Mouse (Mus musculus): ENCODE measurements around the gene Cdh4.

Cdh4 gene

DNA sequence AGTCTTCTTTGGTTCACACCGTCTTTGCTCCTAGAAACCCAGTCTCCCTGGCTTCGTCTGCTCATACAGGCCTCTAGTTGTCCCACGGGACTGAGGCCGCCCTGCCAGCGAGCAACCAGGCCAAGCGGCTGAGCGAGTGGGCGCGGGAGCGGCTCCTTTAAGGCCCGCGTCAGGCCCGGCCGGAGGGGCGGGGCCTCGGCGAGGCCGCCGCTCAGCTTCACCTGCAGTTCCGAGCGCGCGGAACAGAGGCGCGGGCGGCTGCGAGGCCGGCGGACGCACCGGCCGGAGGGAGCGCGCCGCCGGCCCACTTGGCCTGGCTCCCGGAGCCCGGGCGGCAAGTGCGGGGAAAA, at the start of gene Cdh4:
Cdh4 (plus strand) TSS at position 241 of the 350 bp plus-strand sequence.
- no peak for DNase-seq (ENCODE audit: low read depth, low spot score)

DNA sequence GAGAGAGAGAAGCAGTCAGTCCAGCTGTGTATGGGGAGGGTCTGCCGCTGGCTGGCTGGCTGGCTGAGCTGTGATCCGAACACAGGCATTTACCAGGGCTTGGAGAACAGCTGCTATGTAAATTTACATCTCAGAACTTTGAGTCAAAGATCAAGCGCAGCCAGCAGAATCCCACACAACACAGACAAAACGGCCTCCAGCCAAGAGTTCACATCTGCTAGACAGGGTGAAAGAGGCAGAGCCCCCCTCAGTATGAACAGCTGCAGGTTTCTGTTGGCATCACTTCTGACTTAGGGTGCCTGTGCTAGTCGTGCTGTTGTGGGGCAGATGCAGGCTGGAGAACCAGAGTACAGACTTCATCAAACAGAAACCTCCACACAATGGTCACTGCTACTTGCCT, 46.8 kb upstream of the Cdh4 start:
- DNase-seq (ENCODE audit: low read depth, low spot score), result no peak

DNA sequence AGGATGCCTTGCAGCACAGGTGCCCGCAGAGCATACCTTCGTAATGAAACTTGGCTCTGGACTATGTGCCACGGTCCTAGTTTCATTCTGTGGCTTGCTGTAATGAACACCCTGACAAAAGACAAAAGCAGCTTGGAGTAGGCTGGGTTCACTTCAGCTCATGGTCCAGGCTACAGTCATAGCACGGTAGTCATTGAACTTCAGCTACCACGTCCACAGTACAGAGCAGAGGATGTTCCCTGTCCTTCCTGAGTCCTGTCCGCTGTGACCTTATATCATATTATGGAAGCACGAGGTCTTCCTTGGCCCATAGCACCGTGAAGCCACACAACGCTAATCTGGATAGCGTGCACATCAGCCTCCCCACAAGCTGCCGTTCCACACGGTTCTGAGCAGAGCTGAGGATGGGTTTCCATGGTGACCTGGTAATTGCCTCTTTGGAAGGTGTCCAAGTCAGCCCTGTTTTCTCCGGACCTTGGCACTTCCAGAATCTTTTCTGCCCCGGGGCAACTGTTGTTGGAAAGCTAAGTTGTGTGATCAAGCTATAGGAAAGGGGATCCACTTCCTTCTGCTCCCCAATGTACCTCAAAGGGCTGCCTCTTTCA, 42.5 kb upstream of the Cdh4 start:
- DNase-seq (ENCODE audit: low read depth, low spot score), result no peak

DNA sequence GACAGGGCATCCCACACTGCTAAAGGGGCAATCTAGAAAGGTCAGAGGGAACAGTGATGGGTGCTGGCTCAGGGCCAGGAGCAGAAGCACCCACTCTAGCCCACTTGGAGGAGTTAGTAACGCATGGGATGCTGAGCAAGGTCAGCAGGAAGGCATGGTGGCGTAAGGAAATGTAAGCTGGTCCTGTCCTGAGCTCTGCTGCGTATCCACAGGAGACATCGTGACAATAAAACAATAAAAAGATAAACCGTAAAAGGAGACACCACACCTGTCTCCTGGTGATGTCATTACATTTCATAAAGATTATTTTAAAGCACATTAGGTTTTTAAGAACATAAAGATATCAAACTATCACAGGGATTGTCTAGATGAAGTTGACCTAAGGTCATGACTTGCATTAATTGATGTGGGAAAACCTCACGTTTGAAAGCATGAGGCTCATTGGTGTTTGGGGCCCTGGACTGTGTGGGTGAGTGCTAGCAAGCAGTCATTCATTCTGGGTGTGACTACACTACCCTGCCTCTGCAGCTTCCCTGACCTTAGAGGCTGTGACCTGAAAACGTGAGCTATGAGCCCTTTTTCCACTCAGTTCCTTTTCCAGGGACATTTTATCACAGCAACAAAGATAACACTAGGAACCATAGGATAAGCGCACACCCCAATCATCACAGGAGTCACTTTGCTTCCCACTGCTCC, 31.2 kb upstream of the Cdh4 start:
- no peak for DNase-seq (ENCODE audit: low read depth, low spot score)

DNA sequence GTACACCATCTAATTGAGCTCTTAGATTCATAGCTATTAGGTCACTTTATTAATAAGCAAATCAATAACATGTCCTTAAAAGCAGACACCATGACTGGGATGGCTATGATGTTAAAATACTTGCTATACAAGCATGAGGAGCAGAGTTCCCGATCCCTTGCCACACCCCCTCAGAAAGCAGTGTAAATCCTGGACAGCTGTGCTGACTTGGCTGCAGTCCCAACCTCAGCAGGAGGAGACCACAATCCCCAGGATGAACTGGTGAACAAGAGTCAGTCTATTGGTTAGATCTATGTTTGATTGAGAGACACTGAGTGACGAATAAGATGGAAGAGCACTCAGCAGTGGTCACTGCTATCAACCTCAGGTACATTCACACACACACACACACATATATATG, 29.3 kb upstream of the Cdh4 start:
- DNase-seq (ENCODE audit: low read depth, low spot score), result no peak

DNA sequence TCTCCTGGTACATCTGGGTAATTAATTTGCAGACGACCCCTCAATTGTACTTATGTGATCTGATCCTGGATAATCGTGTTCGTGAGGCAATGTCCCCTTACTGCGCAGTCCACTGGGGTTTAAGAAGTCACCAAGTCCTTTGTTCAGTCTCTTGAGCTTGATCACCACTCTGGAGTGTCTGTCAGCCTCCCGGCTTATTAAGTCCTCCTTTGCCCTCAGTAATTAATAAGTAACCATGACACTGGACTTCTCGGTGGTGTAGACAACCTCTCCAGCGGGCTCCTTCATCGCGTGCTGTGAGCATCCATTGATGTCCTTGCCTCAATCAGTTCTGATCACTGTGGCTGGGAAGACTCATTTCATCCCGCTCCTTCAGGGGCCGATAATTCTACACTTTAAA, 28.0 kb upstream of the Cdh4 start:
- no peak for DNase-seq (ENCODE audit: low read depth, low spot score)

DNA sequence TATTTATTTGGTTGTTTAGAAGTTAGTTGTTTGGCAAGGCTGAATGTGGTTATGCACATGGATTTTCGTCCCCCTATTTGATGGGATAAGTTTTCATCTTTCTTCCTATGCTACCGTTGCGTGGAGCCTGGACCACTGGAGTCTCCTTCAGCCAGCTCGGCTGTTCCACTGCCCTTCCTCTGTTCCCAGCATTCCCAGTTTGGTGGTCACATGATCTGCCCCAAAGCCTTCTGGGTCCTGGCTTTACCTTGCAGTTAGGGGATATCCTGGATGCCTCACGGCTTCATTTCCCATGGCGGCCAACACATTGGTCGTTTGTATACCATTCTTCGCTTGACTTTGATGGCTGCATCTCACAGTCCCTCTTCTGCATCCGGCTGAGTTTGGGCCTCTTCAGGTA, 27.5 kb upstream of the Cdh4 start:
- no peak for DNase-seq (ENCODE audit: low read depth, low spot score)

DNA sequence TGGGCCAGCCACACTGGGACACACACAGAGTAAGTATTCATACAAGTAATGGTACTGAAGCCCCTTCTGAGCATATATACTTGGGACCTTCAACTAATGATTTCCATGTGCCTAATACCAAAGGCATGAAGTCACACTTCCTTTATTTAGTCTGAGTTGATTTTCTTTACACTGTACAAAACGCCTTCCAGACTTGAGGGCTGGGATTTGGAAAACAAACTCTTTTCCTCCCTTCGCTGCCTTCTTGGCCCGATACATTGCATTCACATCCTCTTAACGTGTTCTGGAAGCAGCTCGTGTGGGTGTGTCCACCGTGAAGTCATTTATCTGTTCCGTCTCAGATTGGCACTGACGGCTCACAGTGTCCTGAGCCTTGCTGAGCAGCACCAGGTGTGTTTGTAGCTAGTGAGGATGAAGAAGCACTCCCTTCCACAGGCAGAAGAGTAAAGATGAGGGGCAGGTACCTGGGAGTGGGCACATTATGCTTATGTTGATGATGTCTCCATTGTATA, 26.3 kb upstream of the Cdh4 start:
- DNase-seq (ENCODE audit: low read depth, low spot score), result no peak

DNA sequence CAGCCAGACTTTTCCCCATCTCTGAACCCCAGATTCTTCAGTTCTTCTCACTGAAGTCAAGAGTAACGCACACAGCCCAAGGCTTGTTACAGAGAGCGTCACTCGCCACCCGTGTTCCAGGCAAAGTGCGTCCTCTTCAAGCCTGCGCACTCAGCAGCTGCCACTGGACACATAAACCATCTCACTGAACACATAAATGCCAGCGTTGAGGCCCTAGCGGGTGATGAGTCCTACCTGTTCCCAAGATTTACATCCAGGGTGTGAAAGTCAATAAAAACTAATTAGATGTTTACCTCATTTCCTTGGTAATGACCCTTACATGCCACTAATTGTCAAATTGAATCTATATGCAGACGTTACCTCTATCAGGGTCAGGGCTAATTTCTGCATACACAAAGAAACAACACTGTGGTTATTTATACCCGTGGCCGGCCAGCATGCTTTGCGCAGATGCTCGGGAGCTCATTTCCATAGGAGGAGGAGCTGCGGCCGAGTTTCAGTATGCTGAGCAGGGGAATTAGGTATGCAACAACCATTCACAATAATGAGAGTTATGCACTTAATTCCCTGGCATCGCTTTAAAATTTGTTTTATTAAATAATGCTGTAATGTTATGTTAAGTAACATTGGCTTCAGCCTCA, 25.5 kb upstream of the Cdh4 start:
- DNase-seq (ENCODE audit: low read depth, low spot score), result no peak

DNA sequence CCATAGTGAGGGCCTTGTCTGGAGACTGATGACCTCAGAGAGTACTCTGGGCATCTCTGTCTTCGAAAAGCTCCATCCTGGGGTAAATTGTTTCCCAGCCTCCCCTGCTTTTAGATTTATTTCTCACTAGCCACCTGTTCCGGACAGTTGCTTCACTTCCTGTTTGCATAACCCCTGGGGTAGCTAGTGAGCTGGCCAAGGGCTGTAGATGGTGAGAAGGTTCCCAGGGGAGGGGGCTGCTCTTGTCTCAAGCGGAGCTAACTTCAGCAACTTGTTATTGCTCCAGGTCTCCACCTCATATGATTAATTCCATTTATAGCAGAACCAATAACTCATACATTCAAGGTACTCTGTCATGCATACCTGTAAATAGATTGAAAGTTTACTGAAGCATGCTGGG, 16.6 kb upstream of the Cdh4 start:
- DNase-seq (ENCODE audit: low read depth, low spot score), result no peak

DNA sequence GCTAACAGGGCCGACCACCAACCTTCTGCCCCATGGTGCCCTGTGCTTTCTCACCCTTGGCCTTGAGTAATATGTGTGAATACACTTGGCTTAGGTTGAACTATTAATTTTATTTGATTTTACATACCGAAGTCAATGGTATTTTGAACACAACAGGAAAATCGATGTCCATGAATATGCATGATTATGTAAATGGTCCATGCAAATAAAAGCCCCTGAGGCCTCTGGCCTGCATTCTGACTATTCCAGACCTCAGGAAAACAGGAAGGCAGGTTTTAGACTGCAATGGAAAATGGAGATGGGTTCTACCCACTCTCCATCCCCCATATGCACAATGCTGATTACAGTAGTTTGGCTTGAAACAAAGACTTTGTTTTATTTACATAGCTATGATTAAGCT, 13.3 kb upstream of the Cdh4 start:
- DNase-seq (ENCODE audit: low read depth, low spot score), result no peak

DNA sequence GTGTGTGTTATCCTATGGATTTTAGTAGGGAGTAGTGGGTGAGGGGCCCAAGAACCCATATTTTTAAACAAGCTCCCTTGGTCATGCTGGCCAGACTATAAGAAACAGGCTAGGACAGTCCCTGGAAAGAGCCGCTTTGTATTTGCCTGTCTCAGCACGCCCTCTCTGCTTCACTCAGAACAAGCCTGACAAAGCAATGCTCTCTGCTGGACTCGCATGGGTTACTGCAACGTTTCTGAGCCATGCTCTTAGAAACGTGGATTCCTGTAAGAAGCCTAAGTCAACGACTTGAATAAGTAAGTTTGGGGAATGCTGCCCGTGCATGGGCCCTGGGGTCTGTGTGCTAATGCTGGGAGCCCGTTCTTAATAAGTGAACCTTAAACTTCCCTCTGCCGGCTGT, 2.1 kb upstream of the Cdh4 start:
- DNase-seq (ENCODE audit: low read depth, low spot score), result no peak

DNA sequence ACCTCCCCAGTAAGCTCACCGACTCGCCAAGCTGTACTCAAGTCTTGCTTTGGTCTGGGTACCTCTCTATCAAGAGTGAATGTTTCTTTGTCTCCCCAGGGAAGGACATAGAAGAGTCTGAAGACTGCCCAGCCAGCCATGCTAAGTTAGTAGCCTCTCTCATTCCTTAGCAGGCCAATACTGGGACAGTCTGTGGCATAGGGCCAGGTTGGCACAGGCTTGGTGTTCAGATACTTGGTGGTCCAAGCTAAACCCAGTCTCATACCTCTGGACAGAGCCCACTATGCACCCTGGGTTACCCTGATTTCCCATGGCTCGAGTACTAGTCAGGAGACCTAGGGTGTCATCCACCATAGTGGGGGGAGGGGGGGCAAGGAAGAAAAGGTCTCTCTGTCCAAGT, 1.1 kb upstream of the Cdh4 start:
- DNase-seq (ENCODE audit: low read depth, low spot score), result no peak

DNA sequence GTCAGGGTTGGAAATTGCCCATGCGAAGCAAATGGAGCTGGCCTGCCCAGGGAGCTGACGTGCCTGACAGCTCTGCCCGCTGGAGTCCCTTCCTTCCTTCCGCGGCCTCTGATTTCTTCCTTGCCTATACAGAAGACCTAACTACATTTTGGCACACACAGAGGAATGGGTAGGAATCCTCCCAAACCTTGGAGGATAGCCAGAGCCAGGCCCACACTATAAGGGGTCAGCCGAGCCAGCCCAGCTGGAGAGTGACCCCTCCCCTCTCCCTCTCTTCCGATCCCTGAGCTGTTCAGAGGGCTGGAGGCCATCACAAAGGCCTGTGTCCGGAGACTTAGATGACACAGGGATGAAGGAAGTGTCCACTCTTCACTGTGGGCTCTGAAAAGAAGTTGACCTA, 514 bp upstream of the Cdh4 start:
- no peak for DNase-seq (ENCODE audit: low read depth, low spot score)

DNA sequence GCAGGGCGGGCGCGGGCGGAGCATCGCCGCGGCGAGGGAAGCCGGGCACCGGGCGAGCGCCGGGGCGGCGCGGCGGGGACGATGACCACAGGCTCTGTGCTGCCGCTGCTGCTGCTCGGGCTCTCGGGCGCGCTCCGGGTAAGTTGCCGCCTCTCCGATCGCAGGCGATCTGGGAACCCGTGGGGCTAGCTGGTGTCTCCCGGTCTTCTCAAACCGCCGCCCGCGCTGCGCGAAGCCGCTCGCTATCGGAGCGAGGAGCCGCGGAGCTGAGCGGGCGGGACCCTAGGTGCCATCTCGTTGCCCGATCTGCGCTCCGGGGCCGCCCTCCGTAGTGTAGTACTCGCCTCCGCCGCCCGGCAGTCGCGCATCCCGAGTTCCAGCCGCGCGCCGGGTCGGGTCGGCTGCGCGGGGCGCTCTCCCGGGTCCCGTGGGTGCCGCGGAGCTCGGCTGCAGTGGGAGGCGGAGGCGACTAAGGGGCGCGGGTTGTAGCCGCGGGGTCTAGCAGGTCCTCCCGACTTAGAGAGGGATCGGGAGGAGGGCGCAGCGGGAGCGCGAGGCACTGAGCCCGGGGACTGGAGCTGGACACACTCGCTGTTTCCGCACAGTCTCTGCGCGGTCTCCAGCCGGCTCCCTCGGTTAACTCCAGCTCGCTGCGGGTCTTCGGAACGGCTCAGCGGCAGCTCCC, 452 bp downstream of the Cdh4 start:
- no peak for DNase-seq (ENCODE audit: low read depth, low spot score)

DNA sequence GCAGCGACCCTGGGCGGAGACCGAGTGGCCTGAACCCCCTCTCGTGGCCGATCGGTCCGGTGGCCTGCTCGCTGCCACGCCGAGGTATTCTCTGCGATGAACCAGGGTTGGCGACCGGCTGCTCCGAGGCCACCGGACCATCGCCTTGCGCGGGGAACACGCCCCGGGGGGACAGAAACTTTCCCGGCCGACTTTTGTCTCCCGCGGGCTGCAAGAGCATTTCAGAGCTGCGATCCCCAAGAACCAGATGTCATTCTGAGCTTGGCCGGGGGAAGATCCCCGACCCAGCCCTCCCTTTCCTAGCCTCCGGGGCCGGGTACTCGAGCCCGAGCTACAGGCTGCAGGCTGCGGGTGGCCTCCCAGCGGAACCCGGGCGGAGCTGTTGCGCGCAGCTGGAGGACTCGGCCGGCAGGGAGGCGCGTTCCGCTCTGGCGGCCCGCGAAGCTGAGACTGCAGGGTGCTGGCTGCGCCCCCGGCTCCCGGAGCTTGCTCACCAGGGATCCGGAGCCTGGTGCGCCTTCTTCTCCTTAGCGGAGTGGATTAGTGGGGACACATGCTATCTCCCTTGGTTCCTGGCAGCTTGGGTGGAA, 1.1 kb downstream of the Cdh4 start:
- DNase-seq (ENCODE audit: low read depth, low spot score), result no peak

DNA sequence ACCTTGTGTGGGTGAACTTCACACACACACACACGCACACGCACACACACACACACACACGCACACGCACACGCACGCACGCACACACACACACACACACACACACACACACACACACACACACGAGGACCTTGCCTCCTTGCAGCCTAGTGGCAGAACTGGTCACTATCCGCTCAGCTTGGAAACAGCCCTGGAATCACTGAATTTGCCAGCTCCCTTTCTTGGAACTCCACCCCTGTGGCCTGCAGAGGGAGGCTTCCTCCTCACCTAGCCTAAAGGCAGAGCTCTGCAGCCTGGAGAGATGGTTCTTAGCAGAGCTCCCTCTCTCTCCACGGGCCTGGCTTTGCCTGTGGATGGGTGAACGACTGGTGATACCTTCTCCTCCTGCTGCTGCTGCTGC, 1.7 kb downstream of the Cdh4 start:
- DNase-seq (ENCODE audit: low read depth, low spot score), result no peak

DNA sequence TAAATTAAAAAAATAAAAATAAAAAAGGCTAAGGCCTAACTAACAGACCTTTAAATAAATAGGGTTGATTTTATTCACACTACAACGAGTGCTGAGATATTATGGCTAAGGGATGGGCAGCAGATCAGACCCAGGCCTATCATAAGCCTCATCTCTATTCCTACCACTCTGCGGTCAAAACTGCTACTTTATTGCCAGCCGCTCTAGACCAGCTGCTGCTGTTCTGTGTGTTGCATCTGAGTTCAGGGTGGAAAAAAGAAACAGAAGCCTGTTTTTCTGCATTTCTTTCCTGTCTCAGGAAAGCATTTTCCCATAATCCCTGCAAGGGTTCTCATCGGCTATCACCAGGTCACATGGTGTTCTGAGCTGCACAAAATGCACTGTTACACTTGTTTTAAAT, 6.0 kb downstream of the Cdh4 start:
- no peak for DNase-seq (ENCODE audit: low read depth, low spot score)

DNA sequence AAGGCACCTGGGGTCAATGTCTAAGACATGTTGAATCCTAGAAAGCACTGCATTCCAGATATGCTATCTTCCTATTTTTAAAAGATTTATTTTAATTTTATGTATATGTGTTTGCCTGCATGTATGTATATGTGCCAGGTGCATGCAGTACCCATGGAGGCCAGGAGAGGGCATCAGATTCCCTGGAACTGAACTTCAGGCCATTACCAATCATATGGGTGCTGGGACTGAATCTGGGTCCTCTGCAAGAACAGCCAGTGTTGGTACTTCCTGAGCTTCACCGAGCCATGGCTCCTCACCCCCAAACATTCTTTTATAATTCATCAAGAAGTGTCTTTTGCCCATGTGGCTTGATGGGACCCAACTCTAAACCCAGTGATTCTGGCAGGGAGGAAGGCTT, 6.8 kb downstream of the Cdh4 start:
- no peak for DNase-seq (ENCODE audit: low read depth, low spot score)

DNA sequence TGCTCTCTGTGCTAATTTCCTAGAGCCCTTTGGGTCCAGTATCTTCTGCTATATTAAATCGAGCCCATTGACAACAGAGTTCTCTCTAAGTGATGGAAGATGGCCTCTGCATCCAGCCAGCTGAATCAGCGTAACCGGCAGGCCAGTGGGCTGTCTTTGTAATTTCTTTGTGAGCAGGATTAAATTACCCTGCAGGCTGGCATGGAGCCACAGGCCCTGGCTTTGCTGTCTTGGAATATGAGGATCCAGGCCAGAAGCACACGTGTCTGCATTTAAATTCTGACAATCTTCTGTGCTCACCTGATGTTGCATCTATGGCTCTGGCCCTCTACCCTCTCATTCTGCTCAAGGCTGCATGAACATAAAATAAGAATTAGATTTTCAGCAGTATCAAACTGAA, 17.0 kb downstream of the Cdh4 start:
- no peak for DNase-seq (ENCODE audit: low read depth, low spot score)

DNA sequence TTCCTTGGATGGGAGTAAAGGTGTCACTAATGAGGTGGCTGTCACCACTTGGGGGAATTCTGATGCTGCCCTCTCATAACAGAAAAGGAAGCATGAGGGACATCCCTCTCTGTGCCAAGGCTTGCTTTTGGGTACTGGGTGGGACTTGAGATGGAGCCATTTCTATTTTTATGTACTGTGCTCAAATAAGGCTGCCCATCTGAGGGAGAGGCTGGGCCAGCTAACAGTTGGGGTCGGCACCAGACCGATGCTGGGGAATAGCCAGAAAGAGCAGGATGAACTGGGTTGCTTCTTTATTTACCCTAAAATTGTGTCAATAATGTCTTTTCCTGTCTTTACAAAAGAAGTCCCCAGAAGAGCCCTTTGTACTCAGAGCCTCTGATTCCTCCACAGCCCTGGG, 17.4 kb downstream of the Cdh4 start:
- no peak for DNase-seq (ENCODE audit: low read depth, low spot score)

DNA sequence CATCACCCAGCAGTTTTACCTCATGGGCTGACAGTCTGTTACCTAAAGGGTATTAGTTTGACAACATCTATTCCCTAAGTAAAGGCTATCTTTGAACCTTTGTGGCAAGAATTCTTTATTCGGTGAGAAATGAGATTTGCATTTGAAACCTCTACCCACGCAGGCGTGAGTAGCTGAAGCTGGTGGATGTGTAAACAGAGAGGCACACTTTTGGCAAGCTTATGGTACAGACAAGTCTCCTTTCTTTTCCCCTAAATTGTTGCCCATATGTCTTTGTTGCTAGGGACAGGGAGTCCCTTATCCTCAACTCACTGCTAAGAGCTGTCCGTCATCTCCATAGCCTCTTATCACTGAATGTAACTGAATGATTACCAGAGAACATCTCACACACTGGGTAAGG, 21.3 kb downstream of the Cdh4 start:
- no peak for DNase-seq (ENCODE audit: low read depth, low spot score)
